Mouse (Mus musculus): ENCODE measurements around the gene Spast. TPM values are rescaled to one million over a fixed set of nuclear protein-coding genes. Genes with fewer than 3 reads are reported as not detected.
"Not testable (repeated sequence)": the region's sequence is repeated elsewhere in the genome, so short reads cannot be mapped to it uniquely, and the experiment has no call there.

Spast gene
- total and polyA plus RNA-seq, 2 experiments from 2014 or later: 25.3 to 96.7 TPM

GRCm38 (mm10) chr17:74328146-74328545 lies 10.6 kb upstream of the Spast start:
- not testable (repeated sequence) for H3K9me3 ChIP-seq (ENCODE audit: low read length); H3K36me3 ChIP-seq (ENCODE audit: insufficient read depth, low read length); ATAC-seq; H3K4me1 ChIP-seq (ENCODE audit: insufficient read depth, low read length); H3K4me2 ChIP-seq (ENCODE audit: low read depth, low read length); H3K27ac ChIP-seq; H3K4me3 ChIP-seq (ENCODE audit: low read length); H3K9ac ChIP-seq (replicated peaks; ENCODE audit: low read length); H3K27me3 ChIP-seq (ENCODE audit: insufficient read depth, low read length)
- DNase-seq (ENCODE audit: low spot score): peak; percentile 68
- TF ChIP-seq CTCF (IDR thresholded peaks at IDR 0.05; ENCODE audit: low read depth): peak; percentile 66
- 46% methylated on average over 2 of the region's 2 CpGs for WGBS

- no peaks in the 10 kb centered on the region for H3K36me3 ChIP-seq (ENCODE audit: insufficient read depth, low read length)
- WGBS: 76% methylated on average over 9 of the region's 9 CpGs
- no peak for ATAC-seq
Measured at GRCm38 (mm10) chr17:74331049-74331676, 7.6 kb upstream of the Spast start.

GRCm38 (mm10) chr17:74338225-74338931 lies 409 bp upstream of the Spast start:
- no peaks in the 10 kb centered on the region for H3K27me3 ChIP-seq (ENCODE audit: insufficient read depth, low read length)
- H3K36me3 ChIP-seq (ENCODE audit: insufficient read depth, low read length): no peaks in the 10 kb centered on the region
- peak overlapping the region; percentile 98 for H3K27ac ChIP-seq
- H3K9me3 ChIP-seq (ENCODE audit: low read length): no peaks in the 10 kb centered on the region
- H3K4me3 ChIP-seq (ENCODE audit: low read length): peak overlapping the region; percentile 97
- DNase-seq (ENCODE audit: low spot score) (peak; percentile 98), ATAC-seq (peak; percentile 93)
- no peak for TF ChIP-seq CTCF (IDR thresholded peaks at IDR 0.05; ENCODE audit: low read depth)
- H3K9ac ChIP-seq (replicated peaks; ENCODE audit: low read length): peak overlapping the region; percentile 95
- WGBS: under 1% methylated on average over 31 of the region's 50 CpGs
- peak overlapping the region; percentile 69 for H3K4me2 ChIP-seq (ENCODE audit: low read depth, low read length)
- peaks cover 12% of the 10 kb centered on the region for H3K4me1 ChIP-seq (ENCODE audit: insufficient read depth, low read length)

More at GRCm38 (mm10) chr17:74331049-74331676, 7.6 kb upstream of the Spast start:
- no peak for DNase-seq (ENCODE audit: low spot score)
- Histone ChIP-seq H3K4me3 (ENCODE audit: low read length) (no peak overlapping the region), H3K27ac (no peak overlapping the region), H3K9me3 (ENCODE audit: low read length) (no peaks in the 10 kb centered on the region), H3K4me2 (ENCODE audit: low read depth, low read length) (no peak overlapping the region), H3K4me1 (ENCODE audit: insufficient read depth, low read length) (no peaks in the 10 kb centered on the region), H3K9ac (replicated peaks; ENCODE audit: low read length) (no peak overlapping the region), H3K27me3 (ENCODE audit: insufficient read depth, low read length) (no peaks in the 10 kb centered on the region)
- TF ChIP-seq CTCF (IDR thresholded peaks at IDR 0.05; ENCODE audit: low read depth): no peak

- 21% methylated on average over 5 of the region's 5 CpGs for WGBS
- ATAC-seq (no peak), DNase-seq (ENCODE audit: low spot score) (peak; percentile 16)
- Histone ChIP-seq H3K27ac (no peak overlapping the region), H3K9ac (replicated peaks; ENCODE audit: low read length) (0 out of 2 replicates have a peak overlapping the region, but pooled peaks have one; percentile 21), H3K4me2 (ENCODE audit: low read depth, low read length) (peak overlapping the region; percentile 69), H3K9me3 (ENCODE audit: low read length) (no peaks in the 10 kb centered on the region), H3K36me3 (ENCODE audit: insufficient read depth, low read length) (no peaks in the 10 kb centered on the region), H3K4me3 (ENCODE audit: low read length) (peak overlapping the region; percentile 97), H3K4me1 (ENCODE audit: insufficient read depth, low read length) (peaks cover 12% of the 10 kb centered on the region), H3K27me3 (ENCODE audit: insufficient read depth, low read length) (no peaks in the 10 kb centered on the region)
- TF ChIP-seq CTCF (IDR thresholded peaks at IDR 0.05; ENCODE audit: low read depth): no peak
Measured at GRCm38 (mm10) chr17:74341151-74341550, 2.4 kb downstream of the Spast start.

DNA sequence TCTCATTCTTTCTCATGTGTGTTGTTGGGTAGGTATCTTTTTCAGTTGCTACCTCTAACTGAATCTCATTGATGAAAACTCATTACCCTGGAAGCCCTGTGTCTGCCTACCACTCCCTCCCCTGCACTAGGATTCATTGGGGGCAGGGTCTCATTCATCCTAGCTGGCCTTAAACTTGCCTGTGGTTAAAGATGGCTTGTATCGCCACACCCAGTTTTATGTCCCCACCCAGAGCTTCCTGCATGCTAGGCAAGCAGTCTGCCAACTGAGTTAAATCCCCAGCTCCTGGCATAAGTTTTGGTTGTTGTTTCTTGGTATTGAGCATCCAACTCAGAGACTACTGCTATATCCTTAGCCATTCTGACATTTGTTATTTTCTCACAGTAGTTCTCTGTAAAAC lies 24.8 kb downstream of the Spast start:
- Histone ChIP-seq H3K4me1 (ENCODE audit: insufficient read depth, low read length) (no peaks in the 10 kb centered on the region), H3K9me3 (ENCODE audit: low read length) (no peaks in the 10 kb centered on the region), H3K9ac (replicated peaks; ENCODE audit: low read length) (no peak overlapping the region), H3K4me2 (ENCODE audit: low read depth, low read length) (no peak overlapping the region), H3K36me3 (ENCODE audit: insufficient read depth, low read length) (peaks cover 21% of the 10 kb centered on the region), H3K27ac (no peak overlapping the region), H3K27me3 (ENCODE audit: insufficient read depth, low read length) (no peaks in the 10 kb centered on the region), H3K4me3 (ENCODE audit: low read length) (no peak overlapping the region)
- no peak for DNase-seq (ENCODE audit: low spot score)
- TF ChIP-seq CTCF (IDR thresholded peaks at IDR 0.05; ENCODE audit: low read depth): no peak
- no peak for ATAC-seq
- WGBS: 94% methylated on average over 1 of the region's 1 CpGs

DNA sequence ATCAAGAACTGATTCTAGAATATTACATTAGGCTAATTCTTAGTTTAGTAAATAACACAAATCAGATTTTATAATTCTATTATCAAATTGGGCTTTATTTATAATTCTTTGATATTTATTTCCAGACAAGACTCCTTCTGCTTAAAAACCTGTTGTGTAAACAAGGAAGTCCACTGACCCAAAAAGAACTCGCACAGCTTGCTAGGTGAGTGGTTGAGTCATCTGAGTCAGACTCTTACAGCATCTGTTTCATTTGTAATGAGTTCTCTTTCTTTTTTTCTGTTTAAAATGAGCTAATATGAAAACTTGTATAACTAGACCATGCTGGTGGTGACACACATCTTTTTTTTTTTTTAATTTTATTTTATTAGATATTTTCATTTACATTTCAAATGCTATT lies 38.1 kb downstream of the Spast start:
- DNase-seq (ENCODE audit: low spot score) (no peak), ATAC-seq (no peak)
- no peak overlapping the region for H3K4me3 ChIP-seq (ENCODE audit: low read length)
- no peak overlapping the region for H3K27ac ChIP-seq
- H3K9me3 ChIP-seq (ENCODE audit: low read length): no peaks in the 10 kb centered on the region
- WGBS: 94% methylated on average over 1 of the region's 1 CpGs
- H3K36me3 ChIP-seq (ENCODE audit: insufficient read depth, low read length): peaks cover 49% of the 10 kb centered on the region
- no peak overlapping the region for H3K9ac ChIP-seq (replicated peaks; ENCODE audit: low read length)
- H3K27me3 ChIP-seq (ENCODE audit: insufficient read depth, low read length): no peaks in the 10 kb centered on the region
- H3K4me2 ChIP-seq (ENCODE audit: low read depth, low read length): no peak overlapping the region
- no peaks in the 10 kb centered on the region for H3K4me1 ChIP-seq (ENCODE audit: insufficient read depth, low read length)
- TF ChIP-seq CTCF (IDR thresholded peaks at IDR 0.05; ENCODE audit: low read depth): no peak

GRCm38 (mm10) chr17:74386657-74387056 lies 47.9 kb downstream of the Spast start:
- H3K27me3 ChIP-seq (ENCODE audit: insufficient read depth, low read length): no peaks in the 10 kb centered on the region
- no peak for TF ChIP-seq CTCF (IDR thresholded peaks at IDR 0.05; ENCODE audit: low read depth)
- no peaks in the 10 kb centered on the region for H3K9me3 ChIP-seq (ENCODE audit: low read length)
- no peak for DNase-seq (ENCODE audit: low spot score)
- no peak overlapping the region for H3K4me2 ChIP-seq (ENCODE audit: low read depth, low read length)
- peaks cover 42% of the 10 kb centered on the region for H3K36me3 ChIP-seq (ENCODE audit: insufficient read depth, low read length)
- H3K4me1 ChIP-seq (ENCODE audit: insufficient read depth, low read length): no peaks in the 10 kb centered on the region
- H3K9ac ChIP-seq (replicated peaks; ENCODE audit: low read length): no peak overlapping the region
- ATAC-seq: no peak
- no peak overlapping the region for H3K27ac ChIP-seq
- H3K4me3 ChIP-seq (ENCODE audit: low read length): no peak overlapping the region

Measured in hindbrain, postnatal 0 days (tissue).